Mouse (Mus musculus) spleen, embryonic (tissue): ENCODE results near the gene Syt7.

ENCODE experiments used
- CTCF ChIA-PET: fragments of 350-600 bp; sonication (Branson Sonifier 250); formaldehyde crosslinking; loops from one replicate; lab custom pipeline; 2022; lab: Charles Lee

The Syt7 gene

DNA sequence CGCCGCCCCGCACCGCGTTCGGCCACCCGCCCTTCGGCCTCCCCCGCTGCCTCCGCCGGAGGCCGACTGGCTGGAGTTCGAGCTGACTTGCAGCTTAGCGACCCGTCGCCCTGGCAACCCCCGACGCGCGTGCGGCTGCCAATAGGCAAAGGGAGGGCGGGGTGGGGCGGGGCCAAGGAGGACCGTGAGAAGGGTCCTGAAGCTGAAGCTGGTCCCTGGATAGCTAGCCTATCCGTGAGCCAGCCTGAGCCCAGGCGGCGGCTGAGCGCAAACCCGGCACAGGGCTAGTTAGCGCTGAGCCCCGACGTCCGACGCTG lies 68.6 kb downstream of the Syt7 start:
- CTCF ChIA-PET = no interaction called here

DNA sequence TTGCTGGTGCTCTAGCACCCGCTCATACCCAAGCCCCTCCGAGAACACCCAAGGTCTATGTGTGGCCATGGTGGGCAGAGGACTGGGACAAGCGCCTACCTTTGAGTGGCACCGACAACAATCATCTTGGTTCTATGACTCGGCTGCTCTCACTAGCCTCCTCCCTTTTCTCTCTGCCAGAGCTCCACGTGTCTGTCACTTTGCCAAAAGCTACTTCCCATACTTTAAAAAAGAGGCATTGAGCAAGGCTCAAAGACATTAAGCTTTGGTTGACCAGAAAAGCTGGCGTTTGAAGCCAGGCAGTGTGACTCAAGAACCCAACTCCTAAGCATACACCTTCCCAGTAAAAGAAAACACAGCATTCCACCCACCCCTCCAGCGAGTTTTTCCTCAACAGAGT lies 69.2 kb downstream of the Syt7 start:
- CTCF ChIA-PET = no interaction called here

DNA sequence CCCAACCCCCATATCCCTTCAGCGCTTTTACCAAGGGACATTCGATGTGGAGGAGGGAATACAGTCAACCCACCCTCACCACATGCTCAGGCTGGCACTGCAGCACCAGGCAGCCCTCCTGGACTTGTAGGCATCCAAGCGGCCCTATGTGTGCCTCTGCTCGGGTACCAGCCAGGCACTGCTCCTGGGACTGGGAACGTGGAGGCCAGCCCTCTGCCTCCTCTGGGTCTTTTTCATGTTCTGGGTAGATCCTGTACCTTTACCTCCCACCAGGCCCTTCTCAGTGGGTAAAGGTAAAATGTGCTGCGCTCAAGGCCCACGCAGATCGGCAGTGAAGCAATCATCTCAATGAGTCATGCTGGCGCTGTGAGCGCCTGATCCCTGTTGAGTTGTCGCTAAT lies 71.0 kb downstream of the Syt7 start:
- CTCF ChIA-PET = no interaction called here

- CTCF ChIA-PET = interaction anchor here (0.7 kb wide), 1 partner anchor 17 kb away, joined by 9 read pairs; no protein-coding TSS in a partner anchor
Measured at GRCm38 (mm10) chr19:10461584-10461983, 72.7 kb downstream of the Syt7 start.

DNA sequence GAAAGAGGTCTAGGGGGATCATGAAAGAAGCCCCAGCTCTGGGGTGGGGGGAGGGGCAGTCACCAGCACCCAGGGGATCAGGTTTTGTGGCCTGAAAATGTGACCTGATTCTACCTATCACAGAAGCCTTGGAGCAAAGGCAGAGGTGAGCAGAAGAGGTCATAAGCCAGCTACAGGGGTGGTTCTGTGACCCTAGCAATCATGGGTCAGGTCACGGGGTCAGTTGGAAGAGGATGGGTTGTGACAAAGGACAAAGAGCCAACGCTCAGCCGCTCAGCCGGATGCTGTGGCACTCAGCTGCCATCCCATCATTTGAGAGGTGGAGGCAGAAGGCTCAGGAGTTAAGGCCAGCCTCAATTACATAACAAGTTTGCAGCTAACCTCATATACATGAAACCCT lies 75.5 kb downstream of the Syt7 start:
- CTCF ChIA-PET = no interaction called here

GRCm38 (mm10) chr19:10469171-10469658 lies 80.3 kb downstream of the Syt7 start:
- CTCF ChIA-PET = no interaction called here

- CTCF ChIA-PET = no interaction called here
Measured at GRCm38 (mm10) chr19:10472958-10473357, 84.1 kb downstream of the Syt7 start.

GRCm38 (mm10) chr19:10473779-10474178 lies 84.9 kb downstream of the Syt7 start:
- CTCF ChIA-PET = no interaction called here

GRCm38 (mm10) chr19:10479541-10479940 lies 90.7 kb downstream of the Syt7 start:
- CTCF ChIA-PET = no interaction called here

DNA sequence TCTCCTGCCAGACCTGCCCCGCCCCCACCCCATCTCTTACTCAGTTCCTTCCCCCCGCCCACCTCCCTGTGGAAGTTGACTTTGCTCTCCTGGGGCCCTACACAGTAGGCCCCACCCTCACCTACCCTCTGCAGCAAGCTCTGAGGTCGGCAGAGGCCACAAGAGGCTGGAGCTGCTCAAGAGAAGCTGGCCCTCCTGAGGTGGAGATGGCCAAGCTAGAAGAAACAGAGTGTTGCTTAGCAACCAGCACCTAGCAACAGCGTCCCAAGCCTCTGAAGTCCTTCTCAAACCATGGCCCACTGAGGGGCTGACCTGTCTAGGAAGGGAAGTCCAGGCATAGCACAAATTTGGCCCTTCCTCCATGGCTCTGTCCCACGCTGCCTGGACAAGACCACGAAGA lies 93.8 kb downstream of the Syt7 start, which contains the start of gene Ppp1r32:
Gene Ppp1r32, minus strand, starts transcription at position 226 of the 400 bp plus-strand sequence.
- CTCF ChIA-PET = no interaction called here

DNA sequence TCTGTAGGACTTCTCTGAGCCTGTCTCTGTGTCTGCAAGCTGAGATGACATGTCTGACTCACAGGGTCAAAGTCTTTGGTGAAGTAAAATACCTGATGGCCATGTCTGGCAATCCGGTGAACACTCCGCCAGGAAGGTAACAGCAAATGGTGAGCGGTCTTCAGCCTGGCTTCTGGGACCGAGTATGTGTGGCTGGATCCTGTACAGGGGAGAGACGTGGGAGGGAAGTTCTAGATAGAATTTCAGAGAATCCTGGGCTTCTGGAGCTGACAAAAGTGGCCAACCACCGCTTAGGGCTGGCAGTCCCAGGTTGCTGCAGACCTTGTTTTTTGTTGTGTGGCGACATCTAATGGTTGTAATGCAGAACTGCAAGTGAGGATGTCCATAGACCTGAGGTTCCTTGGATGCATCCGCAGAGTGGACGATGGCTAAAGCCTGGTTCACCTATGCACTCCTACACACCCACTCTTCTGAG lies 97.4 kb downstream of the Syt7 start:
- CTCF ChIA-PET = interaction anchor here (1.3 to 1.4 kb wide), 2 partner anchors 34 to 36 kb away, joined by 3 read pairs; no protein-coding TSS in a partner anchor

GRCm38 (mm10) chr19:10495670-10496069 lies 106.8 kb downstream of the Syt7 start:
- CTCF ChIA-PET = no interaction called here

DNA sequence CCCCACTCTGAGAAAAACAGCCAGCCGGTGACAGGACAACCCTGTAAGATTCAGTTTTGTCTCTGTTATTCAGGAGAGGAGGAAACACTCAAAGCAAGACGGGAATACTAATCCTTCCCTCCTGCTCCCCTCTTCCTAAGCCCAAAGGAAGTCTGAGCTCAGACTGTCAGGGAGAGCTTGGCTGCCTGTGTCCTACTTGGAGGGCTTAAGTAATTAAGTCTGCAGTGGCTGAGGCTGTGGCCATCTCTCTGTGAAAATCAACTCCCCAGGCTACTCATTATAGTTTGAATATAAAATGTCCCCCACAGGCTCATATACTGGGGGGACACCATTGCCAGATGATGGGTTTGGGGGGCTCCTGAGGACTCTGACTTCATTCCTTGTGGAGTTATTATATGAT lies 108.1 kb downstream of the Syt7 start:
- CTCF ChIA-PET = no interaction called here

DNA sequence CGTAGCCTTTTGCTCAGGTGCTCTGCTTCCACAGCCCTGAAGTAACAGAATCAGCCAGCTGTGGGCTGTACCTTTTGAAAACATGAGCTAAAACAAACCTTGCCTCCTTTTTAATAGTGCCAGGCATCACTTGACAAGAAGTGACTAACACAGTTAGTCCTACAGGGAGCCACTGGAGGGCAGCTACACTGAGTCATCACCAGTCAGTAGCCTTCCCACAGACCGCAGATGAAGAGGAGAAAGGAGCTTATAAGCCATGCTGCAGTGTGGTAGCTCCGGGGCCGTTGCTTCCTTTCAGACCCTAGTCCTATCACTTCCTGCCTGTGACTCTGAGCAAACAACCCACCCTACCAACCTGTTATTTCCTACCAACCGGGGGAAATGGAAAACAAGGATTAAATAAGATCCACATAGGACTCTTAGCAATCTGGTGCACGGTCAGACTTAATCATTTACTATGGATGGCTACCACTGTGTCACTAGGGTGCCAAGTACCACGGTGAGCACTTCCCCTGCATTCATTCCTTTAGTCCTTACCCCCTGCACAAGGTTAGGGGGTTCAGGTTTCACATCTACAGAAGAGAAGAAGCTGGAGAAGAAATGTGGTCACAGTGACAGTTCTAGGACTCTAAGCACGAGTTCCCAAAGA lies 108.7 kb downstream of the Syt7 start:
- CTCF ChIA-PET = no interaction called here

GRCm38 (mm10) chr19:10500581-10500980 lies 111.7 kb downstream of the Syt7 start:
- CTCF ChIA-PET = no interaction called here

DNA sequence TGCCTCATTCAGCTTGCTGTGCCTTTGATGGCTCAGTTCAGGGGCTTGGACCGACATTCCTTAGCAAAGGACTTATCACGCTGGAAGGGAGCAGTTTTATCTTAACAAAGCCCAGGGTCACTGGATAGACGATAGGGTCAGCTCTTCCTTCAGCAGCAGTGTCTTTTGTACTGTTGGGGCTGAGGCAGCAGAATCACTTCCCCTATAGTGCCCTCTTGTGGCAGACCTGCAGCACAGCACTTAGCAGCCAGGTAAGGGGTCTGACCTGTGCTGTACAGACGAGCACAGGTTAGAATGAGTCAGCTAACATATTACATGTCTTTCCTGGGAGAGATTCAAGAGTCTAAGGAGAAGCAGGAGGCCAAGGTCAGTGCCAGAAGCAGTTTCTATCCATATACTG lies 113.7 kb downstream of the Syt7 start:
- CTCF ChIA-PET = no interaction called here
